Mouse (Mus musculus) heart, embryonic 16.5 days (tissue): ENCODE measurements at regions not wholly inside any gene's neighbourhood (a gene's known extent, or its start where the extent isn't known, plus 50 kb on each side); places are given as distances from the start of the nearest gene placed in this dataset.

ENCODE experiments used
- ATAC-seq: fragments of 200-750 bp; cut with Nextera tagmentation; replicated peaks from 2 replicates; pipeline ENCODE4 v1.8.0; 2017; ENCODE audit warnings: moderate number of reproducible peaks; ENCODE audit not compliant: insufficient read depth, low FRiP score; ENCODE audit errors: extremely low read depth
- H3K27ac ChIP-seq: fragments of 300-500 bp; sonication (generic); 2 replicates; pipeline ENCODE4 v1.5.1; 2014; ENCODE audit warnings: mild to moderate bottlenecking, low read length, control low read depth, moderate library complexity
- H3K27me3 ChIP-seq: fragments of 300-500 bp; sonication (generic); 2 replicates; pipeline ENCODE4 v1.6.1; 2014; ENCODE audit warnings: low read length, mixed read lengths; ENCODE audit not compliant: control insufficient read depth, insufficient read depth
- H3K36me3 ChIP-seq: fragments of 300-500 bp; sonication (generic); 2 replicates; pipeline ENCODE4 v1.6.1; 2014; ENCODE audit not compliant: control insufficient read depth, insufficient read depth
- H3K4me1 ChIP-seq: fragments of 300-500 bp; sonication (generic); 2 replicates; pipeline ENCODE4 v1.6.1; 2014; ENCODE audit warnings: low read length, mixed read lengths; ENCODE audit not compliant: control insufficient read depth, insufficient read depth
- H3K4me2 ChIP-seq: fragments of 300-500 bp; sonication (generic); 2 replicates; pipeline ENCODE4 v1.6.1; 2014; ENCODE audit warnings: low read depth, mild to moderate bottlenecking, control low read depth, low read length
- H3K4me3 ChIP-seq: fragments of 300-500 bp; sonication (generic); 2 replicates; pipeline ENCODE4 v1.5.1; 2014; ENCODE audit warnings: mild to moderate bottlenecking, control low read depth, low read length
- H3K9ac ChIP-seq: fragments of 300-500 bp; sonication (generic); 2 replicates; pipeline ENCODE4 v1.6.1; 2014; ENCODE audit warnings: low read length, control low read depth
- H3K9me3 ChIP-seq: fragments of 300-500 bp; sonication (generic); replicated peaks from 2 replicates; pipeline ENCODE4 v1.6.1; 2016; ENCODE audit warnings: low read length; ENCODE audit not compliant: control insufficient read depth
- WGBS: fragments of 180-500 bp; shearing (Covaris S2); extraction: QIAGEN DNeasy Blood & Tissue Kit; methylation state at CpG from one replicate; pipeline ENCODE4 v1.1.7; 2014; 5-methylcytosine and 5-hydroxymethylcytosine counted together

DNA sequence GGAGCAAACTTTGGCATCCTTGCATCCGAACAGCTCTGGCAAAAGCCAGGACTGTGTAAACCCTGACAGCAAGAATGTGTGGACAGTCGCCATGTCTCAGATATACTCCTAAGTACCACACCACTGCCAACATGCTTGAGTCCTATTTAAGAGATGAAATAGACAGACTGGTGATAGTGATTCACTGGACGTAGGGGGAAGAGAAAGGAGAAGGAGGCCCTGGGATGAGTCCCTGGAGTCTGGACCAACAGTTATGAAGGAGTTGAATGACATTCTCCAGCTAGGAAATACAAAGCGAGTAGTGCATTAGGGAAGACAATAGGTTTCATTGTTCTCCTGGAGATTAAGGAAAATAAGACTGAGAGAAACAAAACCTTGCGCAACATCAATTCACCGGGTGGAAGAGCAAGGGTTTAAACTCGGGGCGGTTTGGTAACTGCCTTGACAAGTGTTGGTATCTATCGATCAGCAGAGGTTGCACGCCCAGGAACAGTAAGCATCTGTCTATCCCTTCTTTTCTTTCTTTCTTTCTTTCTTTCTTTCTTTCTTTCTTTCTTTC, 54.3 kb upstream of the Nrbf2 start:
- 62% methylated on average over 10 of the region's 10 CpGs for WGBS
- no peak overlapping the region for H3K27ac ChIP-seq
- H3K9me3 ChIP-seq, result no peaks in the 10 kb centered on the region
- H3K4me1 ChIP-seq, result no peaks in the 10 kb centered on the region
- H3K9ac ChIP-seq, result no peak overlapping the region
- no peaks in the 10 kb centered on the region for H3K27me3 ChIP-seq
- ATAC-seq, result no peak
- no peak overlapping the region for H3K4me3 ChIP-seq
- H3K4me2 ChIP-seq, result no peak overlapping the region
- no peaks in the 10 kb centered on the region for H3K36me3 ChIP-seq

DNA sequence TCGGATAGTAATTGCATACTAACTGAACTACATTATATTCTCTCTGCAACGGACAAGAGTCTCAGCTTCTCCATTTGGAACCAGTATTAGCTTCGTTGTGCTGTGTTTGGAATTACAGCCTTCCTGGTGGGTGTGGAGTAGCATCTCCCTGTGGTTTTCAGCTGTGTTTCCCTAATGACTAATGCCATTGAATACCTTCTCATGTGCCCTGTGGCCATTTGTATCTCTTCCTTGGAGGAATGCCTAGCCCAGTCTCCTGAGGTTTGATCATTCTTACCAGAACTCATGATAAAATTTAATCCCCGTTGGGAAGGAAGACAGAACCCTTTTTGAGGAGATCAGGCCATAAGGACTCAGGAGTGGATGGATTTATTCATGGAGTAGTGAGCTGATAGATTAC, 59.6 kb upstream of the Nrbf2 start:
- H3K27ac ChIP-seq, result no peak overlapping the region
- no peak overlapping the region for H3K9ac ChIP-seq
- H3K4me1 ChIP-seq, result no peaks in the 10 kb centered on the region
- no peak overlapping the region for H3K4me2 ChIP-seq
- ATAC-seq, result no peak
- H3K27me3 ChIP-seq, result no peaks in the 10 kb centered on the region
- no peak overlapping the region for H3K4me3 ChIP-seq
- WGBS, result 79% methylated on average over 4 of the region's 4 CpGs
- H3K9me3 ChIP-seq, result peaks cover 4% of the 10 kb centered on the region; the same call in 1 of the 2 replicates
- no peaks in the 10 kb centered on the region for H3K36me3 ChIP-seq

DNA sequence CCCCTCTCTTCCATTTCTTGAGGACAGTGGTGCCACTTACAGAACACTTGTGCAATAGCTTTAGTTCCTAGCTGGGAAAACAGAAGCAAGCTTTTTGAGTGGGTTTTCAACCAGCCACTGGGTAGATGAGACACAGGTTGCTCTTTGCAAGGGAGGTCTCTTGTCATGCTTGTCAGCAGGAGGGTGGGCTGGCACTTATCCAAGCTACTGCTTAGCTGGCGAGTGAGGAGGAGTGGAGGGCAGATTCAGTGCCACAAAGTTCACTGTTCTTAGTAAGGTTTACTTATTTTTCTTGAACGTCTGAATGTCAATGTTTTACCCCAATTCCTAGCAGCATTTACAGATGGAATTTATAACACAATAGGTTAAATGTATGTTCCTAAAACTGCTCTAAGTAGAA, 65.9 kb upstream of the Nrbf2 start:
- WGBS, result 26% methylated on average over 2 of the region's 2 CpGs
- no peak overlapping the region for H3K4me2 ChIP-seq
- no peaks in the 10 kb centered on the region for H3K4me1 ChIP-seq
- H3K9ac ChIP-seq, result no peak overlapping the region
- no peaks in the 10 kb centered on the region for H3K27me3 ChIP-seq
- no peak overlapping the region for H3K27ac ChIP-seq
- no peaks in the 10 kb centered on the region for H3K36me3 ChIP-seq
- no peak overlapping the region for H3K4me3 ChIP-seq
- no peak for ATAC-seq
- H3K9me3 ChIP-seq, result peaks cover 4% of the 10 kb centered on the region; the same call in 1 of the 2 replicates

DNA sequence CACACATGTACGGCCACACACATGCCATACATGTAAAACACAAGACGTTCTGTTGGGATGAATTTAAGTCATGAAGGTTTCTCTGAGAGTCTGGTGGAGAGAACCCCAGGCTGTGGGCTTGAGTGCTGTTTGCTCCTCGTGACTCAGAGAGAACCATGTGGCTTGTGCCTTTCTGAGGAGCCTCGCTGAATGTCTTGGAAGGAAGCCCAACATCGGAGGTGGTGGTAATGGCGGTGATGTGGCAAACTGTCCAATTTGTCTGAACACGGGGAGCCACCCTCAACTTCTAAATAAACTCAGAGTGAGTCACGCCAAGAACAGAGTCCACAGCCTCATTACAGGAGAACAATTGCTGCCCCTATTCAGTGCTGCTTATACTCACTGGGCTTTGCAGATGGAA, 75.7 kb upstream of the Nrbf2 start:
- H3K4me2 ChIP-seq, result no peak overlapping the region
- no peak overlapping the region for H3K9ac ChIP-seq
- H3K4me3 ChIP-seq, result no peak overlapping the region
- ATAC-seq, result no peak
- no peaks in the 10 kb centered on the region for H3K27me3 ChIP-seq
- no peaks in the 10 kb centered on the region for H3K9me3 ChIP-seq
- H3K27ac ChIP-seq, result no peak overlapping the region
- H3K4me1 ChIP-seq, result no peaks in the 10 kb centered on the region
- no peaks in the 10 kb centered on the region for H3K36me3 ChIP-seq
- 65% methylated on average over 8 of the region's 8 CpGs for WGBS

DNA sequence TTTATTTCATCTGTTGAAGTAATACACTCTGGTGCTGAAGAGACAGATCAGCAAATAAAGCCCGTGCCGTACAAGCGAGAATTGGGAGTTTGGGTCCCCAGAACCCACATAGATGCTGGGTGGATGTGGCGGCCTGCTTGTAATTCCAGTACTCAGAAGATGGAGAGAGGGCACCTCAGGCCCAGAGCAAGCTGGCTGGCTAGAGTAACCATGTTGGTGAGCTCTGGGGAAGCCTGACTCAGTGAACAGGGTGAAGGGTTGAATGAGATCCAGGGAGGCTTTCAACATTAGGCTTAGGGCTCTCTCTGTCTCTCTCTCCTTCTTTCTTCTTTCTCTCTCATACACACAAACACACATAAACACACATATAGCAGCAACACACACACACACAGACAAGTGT, 76.2 kb upstream of the Nrbf2 start:
- H3K36me3 ChIP-seq, result no peaks in the 10 kb centered on the region
- 84% methylated on average over 4 of the region's 4 CpGs for WGBS

DNA sequence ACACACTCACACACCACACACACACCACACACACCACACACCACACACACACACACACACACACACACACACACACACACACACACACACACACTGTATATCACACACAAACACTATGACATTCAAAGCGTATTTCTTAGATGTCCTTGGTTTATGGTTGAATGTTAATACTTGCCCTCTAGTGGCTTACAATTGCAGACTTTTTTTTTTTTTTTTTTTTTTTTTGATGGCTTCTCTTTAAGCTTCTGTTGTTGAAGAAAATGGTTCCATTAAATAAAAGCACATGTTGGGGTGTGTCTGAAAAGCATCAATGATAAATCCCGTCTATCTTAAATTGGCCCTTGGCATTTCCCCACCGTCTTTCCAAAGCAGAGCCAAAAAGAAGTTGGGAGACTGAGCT, 79.5 kb upstream of the Nrbf2 start:
- ATAC-seq, result no peak
- no peaks in the 10 kb centered on the region for H3K36me3 ChIP-seq

More for the DNA sequence above, 76.2 kb upstream of the Nrbf2 start:
- Histone ChIP-seq H3K4me1 (no peaks in the 10 kb centered on the region), H3K27me3 (no peaks in the 10 kb centered on the region), H3K4me2 (no peak overlapping the region), H3K27ac (no peak overlapping the region), H3K4me3 (no peak overlapping the region), H3K9ac (no peak overlapping the region), H3K9me3 (no peaks in the 10 kb centered on the region)
- ATAC-seq, result no peak

DNA sequence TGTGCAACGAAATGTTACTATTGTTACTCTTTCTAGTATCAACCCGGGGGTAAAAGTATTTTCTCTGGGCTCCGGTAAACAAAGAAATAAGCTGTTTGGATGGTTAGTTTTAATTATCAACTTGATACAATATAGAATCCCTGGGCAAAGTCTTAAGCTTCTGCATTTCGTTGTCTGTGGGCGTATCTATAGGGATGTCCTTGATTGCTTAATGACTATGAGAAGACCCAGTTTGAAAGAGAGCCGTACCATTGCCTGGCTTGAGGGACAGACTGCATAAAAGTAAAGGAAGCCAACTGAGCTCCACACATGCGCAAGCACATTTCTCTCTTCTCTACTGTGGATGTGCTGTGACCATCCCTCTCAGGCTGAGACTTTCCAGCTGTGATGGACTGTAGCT, 80.1 kb upstream of the Nrbf2 start:
- WGBS, result 92% methylated on average over 7 of the region's 7 CpGs
- no peak for ATAC-seq
- no peaks in the 10 kb centered on the region for H3K9me3 ChIP-seq
- H3K27ac ChIP-seq, result no peak overlapping the region
- H3K4me2 ChIP-seq, result no peak overlapping the region
- H3K9ac ChIP-seq, result no peak overlapping the region
- H3K4me1 ChIP-seq, result no peaks in the 10 kb centered on the region
- H3K4me3 ChIP-seq, result no peak overlapping the region
- H3K36me3 ChIP-seq, result no peaks in the 10 kb centered on the region
- no peaks in the 10 kb centered on the region for H3K27me3 ChIP-seq

More for the DNA sequence above, 79.5 kb upstream of the Nrbf2 start:
- no peaks in the 10 kb centered on the region for H3K9me3 ChIP-seq
- H3K27ac ChIP-seq, result no peak overlapping the region
- H3K9ac ChIP-seq, result no peak overlapping the region
- no peaks in the 10 kb centered on the region for H3K4me1 ChIP-seq
- H3K4me3 ChIP-seq, result no peak overlapping the region
- WGBS, result 83% methylated on average over 3 of the region's 3 CpGs
- no peak overlapping the region for H3K4me2 ChIP-seq
- H3K27me3 ChIP-seq, result no peaks in the 10 kb centered on the region

DNA sequence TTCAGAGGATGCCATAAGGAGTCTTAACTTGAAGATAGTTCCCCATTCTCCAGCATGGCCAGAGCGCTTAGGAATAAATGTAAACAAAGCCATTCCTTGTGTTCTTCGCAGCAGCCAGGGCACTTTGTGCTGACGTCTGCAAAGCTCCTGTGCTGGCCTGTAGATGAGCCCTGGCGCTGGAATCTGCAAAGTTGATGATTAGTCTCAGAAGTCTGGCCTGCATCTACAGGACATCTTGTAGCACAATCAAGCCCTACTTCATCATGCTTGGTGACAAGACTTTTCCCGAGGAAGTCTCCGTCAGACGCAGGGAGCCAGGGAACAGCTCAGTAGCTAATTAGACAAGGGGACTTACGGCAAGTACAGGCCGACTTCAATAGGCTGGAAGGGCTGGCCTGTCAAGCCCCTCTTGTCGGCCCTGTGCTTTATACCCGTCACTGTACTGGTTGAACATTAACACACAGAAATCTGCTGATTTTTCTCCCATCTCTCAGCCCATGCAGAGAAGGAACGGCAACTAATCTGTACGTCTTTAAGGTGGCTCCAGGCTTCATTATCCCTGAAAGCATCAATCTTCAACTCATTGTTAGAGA, 87.6 kb upstream of the Nrbf2 start:
- peaks cover 1% of the 10 kb centered on the region; the same call in 1 of the 2 replicates for H3K4me1 ChIP-seq
- H3K4me2 ChIP-seq, result no peak overlapping the region
- WGBS, result 28% methylated on average over 13 of the region's 13 CpGs
- no peaks in the 10 kb centered on the region for H3K27me3 ChIP-seq
- H3K36me3 ChIP-seq, result no peaks in the 10 kb centered on the region
- H3K27ac ChIP-seq, result no peak overlapping the region
- H3K4me3 ChIP-seq, result no peak overlapping the region
- no peak for ATAC-seq
- H3K9ac ChIP-seq, result no peak overlapping the region
- H3K9me3 ChIP-seq, result no peaks in the 10 kb centered on the region

DNA sequence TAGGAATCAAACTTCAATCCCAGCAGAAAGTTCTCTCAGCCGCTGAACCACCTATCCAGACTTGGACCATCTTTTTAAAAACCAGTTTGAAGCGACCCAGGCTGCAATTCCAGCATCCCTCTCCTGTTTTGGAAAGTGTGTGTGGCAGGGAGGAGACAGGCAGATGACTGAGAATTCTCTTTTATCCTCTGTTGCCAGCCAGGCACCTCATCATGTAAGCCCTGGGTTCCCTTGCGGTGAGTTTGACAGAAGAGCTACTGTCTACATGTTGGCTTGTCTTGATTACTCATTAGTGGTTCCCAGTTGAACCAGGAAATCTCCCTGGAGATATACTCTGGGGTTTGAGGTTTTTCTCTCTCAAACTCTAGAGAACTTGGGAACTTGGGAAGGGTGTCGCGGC, 91.5 kb upstream of the Nrbf2 start:
- H3K4me1 ChIP-seq, result peaks cover 6% of the 10 kb centered on the region; the same call in 1 of the 2 replicates
- no peak overlapping the region for H3K4me2 ChIP-seq
- H3K9ac ChIP-seq, result no peak overlapping the region
- 96% methylated on average over 5 of the region's 5 CpGs for WGBS
- H3K9me3 ChIP-seq, result no peaks in the 10 kb centered on the region
- no peaks in the 10 kb centered on the region for H3K36me3 ChIP-seq
- no peak overlapping the region for H3K27ac ChIP-seq
- H3K27me3 ChIP-seq, result no peaks in the 10 kb centered on the region
- no peak for ATAC-seq
- no peak overlapping the region for H3K4me3 ChIP-seq
